Mouse (Mus musculus) mouse embryonic stem cell (cell line): Measurements from ENCODE around the gene Pacrg.

ENCODE experiments used
- in situ Hi-C, 2 experiments: fragments of 300-500 bp; cut with MboI; formaldehyde crosslinking; loops; 1 replicate in 1 of 2; 3 replicates in 1 of 2; pipeline ENCODE4 v1.14.3; 2019 to 2020; ENCODE audit warnings: low sequenced_read_pairs in 2 of 2, low pct_unique_long_range_greater_than_20kb in 1 of 2, mixed read lengths in 1 of 2; ENCODE audit not compliant: unreplicated experiment in 1 of 2

Pacrg gene

DNA sequence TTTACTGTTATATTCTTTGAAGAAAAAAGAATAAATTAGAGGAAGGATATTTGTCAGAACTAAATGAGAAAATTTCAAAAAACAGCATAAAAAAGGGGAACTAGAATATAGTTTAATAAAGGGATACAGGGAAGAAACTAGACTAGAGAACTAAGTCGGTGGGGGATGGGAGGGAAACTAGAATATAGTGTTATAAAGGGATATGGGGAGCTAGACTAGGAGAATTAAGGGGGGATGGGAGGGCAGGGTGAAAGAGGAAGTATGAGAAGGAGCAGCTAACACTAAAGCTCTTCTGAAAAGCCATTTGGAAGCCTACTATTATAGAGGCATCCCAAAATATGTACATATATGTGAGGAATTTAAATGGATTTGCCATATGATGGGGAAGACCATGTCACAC lies 75.8 kb downstream of the Pacrg start:
- in situ Hi-C loops = no loop called here

DNA sequence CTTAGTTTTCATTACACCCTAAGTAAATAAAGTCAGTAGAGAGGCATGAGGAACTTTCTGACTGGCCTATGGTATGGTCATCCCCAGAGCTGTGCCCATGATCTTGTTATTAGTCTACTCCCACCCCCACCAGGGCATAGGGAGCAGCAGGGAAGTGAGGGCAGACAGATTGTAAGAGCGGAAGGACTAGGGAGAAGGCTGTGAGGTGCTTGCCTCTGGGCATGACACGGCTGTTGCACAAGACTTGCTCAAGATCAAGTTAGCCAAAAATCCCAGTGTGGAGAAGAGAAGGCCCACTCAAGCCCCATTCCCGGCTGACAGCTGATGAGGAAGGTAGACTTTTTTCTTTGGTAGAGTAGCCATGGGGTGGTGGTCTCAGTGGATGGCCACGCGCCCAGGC lies 82.7 kb downstream of the Pacrg start:
- in situ Hi-C loops = no loop called here

DNA sequence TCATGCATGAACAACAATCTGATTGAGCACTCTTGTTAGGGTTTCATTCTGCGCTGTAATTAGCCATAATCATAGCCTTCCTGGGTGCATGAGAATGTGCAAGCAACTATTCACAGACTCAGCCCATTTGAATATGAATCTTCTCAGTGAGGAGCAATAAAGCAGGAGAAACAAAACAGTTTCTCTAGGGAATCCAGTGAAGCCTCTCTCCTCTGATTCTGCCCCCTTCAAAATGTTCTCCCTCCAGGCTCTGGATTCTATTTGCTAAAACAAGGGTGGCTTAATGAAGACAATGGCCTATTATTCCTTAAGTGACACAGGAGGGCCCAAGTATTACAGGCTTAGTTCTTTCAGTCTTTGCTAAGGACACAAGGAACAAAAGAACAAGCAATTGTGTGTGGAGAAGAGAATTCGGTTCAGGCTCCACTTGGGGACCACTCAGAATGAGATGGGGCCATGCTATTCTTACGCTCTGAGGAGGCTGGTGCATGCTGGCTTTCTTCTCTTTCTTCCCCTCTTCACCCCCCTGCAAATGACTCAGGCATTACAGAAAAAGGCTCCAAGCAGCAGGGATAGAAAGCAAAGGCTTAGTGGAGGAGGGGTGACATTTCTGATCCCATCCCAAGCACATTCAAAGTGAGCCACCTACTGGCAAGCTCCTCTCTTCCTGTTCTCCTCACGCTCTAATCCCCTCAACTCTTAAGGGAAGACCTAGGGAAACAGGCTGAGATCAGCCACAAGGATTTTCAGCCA lies 95.2 kb downstream of the Pacrg start:
- in situ Hi-C loops = no loop called here

DNA sequence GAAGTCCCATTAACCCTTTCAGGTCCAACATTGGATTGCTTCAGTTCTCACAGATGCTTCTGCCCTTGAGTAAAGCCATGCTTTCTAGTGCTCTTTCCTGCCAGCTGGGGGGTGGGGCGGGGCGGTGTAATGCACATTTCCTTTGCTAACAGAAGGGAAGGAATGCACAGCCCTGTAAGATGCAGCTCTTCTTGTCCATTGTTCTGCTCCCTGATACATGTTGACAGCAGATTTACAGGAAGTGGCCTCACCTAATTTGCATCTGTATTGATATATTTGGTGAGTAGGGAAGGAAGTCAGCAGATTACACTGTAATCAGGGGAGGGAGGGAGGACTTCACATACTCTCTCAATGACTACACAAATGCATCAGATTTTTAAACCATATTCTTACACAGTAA lies 100.0 kb downstream of the Pacrg start:
- in situ Hi-C loops = no loop called here

DNA sequence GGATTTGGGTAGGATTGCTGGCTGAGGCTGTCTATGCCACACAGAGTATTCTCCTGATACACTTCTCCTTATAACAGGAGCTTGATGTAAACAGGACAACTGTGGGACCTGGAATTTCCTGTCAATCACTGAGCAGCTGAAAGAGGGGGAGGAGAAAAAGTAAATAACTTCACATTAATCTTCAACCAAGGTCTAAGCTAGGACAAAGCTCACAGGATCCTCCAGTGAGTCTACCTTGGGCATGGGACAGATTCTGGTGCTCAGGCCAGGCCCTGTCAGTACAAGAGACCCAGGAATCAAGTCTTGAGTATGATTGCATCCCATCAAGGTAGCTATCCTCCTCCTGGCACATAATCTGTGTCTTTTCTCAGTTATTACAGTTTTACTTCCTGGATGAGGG lies 102.1 kb downstream of the Pacrg start:
- in situ Hi-C loops = no loop called here

DNA sequence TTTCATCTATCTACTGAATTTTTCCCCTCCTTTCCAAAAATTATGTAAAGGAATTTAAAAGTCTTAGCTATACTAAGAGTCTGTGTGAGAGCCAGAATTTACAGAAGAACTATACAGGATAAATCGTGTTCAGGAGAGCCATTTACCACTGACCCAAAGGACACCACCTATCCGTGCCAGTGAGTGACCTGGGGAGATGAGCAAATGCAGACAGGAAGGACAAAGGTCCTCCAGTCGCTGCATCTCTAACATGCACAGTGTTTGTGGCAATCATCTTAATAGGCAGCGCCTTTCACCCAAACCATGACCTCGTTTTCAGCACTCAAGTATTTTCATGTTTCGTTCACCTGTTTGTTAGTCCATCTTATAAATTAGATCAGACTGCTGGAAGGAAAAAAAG lies 105.4 kb downstream of the Pacrg start:
- in situ Hi-C loops = no loop called here

DNA sequence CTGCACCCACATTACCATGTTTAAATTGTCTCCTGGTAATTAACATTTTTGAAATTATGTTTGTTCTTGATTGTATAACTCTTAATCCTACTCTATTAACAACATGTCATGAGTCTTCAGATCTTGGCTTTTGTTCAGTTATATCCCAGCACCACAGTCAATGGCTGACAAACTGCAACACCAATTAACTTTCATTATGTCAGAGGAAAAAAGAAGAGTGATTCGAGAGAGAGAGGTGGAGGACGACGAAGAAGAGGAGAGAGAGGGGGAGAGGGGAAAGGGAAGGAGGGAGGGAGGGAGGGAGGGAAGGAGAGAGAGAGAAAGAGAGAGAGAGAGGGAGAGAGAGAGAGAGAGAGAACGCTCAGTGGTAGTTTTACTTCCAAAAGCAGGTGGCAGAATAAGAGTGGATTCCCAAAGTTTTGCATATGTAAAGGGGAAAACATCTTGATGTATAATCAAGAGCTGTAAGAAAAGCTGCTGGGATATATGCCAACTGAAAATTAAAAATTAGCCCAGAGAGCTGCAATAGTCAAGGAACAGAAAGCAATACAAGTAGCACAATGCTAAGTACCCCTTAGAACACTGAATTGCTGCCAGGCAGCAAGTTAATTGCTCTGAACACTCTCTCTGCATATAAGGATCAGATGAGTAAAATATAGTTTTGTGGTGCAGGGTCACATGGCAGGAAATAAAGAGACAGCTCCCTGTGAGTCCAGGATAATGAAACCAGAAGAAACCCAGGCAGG lies 107.6 kb downstream of the Pacrg start:
- in situ Hi-C loops = no loop called here

DNA sequence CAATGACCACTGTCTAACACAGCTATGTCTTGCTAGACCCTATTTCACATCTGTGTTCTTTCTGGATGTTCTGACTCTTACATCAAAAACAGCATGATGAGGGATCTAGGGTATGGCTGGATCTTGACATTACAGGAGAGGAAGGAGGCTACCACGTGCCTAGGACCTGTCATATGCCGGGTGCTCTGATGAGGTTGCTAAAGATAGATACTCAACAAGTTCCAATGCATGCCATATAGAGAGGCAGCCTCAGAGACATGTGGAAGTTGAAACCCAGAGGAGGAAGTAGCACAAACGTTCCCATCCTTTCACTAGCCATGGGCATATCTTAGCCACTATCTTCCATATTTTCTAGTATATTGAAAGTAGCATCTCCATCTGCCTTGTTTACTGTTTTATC lies 115.3 kb downstream of the Pacrg start:
- in situ Hi-C loops = no loop called here

DNA sequence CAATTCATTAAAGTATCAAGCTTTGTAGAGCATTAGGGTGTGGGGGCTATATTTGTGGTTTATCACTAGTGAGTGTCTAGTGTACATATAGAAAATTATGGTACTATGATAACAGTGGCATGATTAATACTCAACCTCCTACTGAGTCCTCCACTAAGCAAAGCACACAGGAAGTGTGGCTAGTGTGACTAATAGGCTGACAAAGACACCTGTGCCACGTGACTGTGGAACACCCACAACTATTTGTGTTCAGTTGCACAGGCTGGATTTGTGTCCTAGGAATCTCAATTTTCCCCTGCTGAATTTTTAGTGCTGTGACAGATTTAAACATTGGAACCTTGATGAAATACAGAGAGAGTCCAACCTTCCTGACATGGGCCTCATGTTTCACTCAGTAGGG lies 118.5 kb downstream of the Pacrg start:
- in situ Hi-C loops = no loop called here

DNA sequence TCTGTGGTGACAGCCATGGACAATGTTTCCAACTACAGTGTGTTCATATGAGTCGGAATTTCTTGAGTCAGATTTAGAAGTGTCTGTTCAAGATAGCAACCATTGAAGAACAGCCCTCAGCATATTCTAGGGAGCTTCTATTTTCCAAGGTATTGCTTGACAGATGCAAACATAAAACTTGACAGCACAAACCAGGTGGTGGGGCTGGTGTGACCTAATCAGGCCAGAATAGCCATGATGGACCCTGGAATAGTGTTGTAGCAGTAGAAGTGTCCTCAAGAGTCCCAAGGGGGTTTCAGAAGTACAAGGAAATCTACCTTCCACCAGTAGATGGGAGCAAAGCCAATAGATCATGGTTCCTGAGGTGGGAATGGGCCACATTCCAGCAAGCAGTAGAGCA lies 123.0 kb downstream of the Pacrg start:
- in situ Hi-C loops = no loop called here

DNA sequence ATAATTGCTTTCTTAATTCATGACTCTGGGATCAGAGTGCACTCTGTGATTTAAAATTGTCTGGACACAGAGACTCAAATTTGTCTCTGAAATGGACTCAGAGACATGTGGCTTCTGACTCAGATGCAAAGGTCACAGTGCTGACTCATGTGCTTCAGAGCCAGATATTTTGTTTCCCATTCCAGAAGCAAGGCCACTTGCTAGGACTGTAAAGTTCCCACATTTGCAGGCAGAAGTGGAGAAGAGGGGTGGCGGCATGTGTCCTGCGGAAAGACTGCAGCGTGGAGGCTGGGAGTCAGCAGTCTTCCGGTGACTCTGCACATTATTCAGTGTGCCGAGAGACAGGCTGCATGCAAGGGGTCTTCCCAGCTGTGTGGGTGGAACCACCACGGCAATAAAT lies 137.3 kb downstream of the Pacrg start:
- in situ Hi-C loops = no loop called here

DNA sequence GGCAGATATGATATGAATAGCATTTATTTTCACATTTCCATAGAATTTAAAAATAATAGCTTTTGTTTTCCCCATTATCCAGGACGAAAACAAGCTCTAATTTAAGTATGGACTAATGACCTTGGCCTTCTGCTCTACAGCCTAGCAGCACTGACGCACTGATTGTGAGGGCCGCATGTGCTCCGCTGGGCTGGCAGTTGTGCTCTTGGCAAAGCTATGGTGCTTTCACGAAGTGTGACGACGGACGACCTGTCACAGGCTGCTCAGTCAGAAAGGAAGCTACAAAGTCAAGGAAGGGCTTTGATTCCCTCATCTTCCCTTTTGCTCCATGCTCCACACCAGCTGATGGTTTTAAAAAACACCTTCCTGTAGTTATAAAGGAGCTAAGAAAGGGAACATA lies 142.1 kb downstream of the Pacrg start:
- in situ Hi-C loops = no loop called here

DNA sequence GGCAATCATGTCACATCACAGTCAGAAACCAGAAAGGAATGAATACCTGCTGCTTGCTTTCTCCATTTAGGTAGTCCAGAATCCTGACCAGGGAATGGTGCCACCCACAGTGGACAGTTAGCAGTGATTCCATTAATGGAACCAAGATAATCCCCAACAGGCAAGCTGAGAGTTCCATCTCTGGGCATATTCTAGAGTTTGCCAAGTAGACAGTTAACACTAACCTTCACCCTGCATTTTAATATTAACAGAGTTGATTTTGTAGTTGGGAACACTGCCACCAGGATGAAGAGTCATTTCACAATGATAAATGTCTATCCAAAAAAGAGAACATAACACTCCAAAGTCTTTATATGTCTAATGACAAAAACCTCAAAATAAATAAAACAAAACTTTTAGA lies 144.7 kb downstream of the Pacrg start:
- in situ Hi-C loops = no loop called here

DNA sequence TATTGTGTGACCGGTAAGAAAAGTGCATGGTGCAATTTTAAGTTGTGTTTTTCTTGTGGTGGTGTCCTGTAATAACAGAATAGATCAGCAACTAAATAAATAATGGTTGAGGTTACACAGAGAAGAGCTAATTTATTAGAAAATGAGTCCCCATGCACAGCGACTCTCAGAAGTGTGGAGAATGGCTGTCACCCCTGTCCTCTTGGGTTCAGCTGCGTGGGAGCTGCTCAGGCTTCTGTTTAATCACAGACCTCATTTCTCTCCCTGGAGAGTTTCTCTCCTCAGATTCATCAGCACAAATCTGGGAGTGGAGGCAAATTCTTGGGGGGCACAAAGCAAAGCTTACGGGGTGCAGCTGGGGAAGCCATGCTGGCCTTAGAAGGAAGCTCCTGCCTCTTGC lies 163.0 kb downstream of the Pacrg start:
- in situ Hi-C loops = no loop called here

DNA sequence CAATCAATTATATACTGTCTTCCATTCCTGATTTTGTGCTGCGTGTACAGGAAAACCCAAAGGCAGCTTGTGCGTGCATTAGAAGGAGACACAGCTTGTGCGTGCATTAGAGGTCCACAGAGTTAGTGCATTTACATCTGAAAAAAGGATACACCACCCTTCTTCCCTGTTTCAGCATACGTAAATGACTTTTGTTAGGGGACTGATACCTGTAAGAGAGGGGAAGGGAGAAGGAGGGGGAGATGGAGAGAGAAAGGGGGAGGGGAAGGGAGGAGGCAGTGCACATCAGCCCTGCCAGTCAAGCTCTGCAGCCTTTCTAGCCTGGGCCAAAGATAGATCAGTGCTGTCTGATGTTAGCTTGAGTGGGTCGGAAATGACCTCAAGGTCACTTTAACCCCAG lies 164.6 kb downstream of the Pacrg start:
- in situ Hi-C loops = no loop called here

DNA sequence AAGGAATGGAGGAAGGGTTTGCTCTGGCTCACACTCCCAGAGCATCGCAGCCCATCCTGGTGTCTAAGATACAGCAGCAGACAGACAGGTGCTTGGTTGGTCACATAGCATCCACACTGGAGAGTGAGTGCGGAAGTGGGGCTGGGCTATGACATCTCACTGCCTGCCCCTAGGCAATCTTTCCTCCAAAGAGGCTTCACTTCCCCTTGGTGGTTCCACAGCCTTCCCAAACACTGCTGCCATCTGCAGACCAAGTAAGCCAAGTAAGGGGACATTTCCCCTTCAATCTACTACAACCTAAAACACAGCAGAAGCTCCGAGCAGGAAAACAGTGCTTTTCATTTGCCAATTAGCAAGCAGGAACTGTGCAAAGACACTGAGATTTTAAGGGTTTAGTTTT lies 165.1 kb downstream of the Pacrg start:
- in situ Hi-C loops = no loop called here

DNA sequence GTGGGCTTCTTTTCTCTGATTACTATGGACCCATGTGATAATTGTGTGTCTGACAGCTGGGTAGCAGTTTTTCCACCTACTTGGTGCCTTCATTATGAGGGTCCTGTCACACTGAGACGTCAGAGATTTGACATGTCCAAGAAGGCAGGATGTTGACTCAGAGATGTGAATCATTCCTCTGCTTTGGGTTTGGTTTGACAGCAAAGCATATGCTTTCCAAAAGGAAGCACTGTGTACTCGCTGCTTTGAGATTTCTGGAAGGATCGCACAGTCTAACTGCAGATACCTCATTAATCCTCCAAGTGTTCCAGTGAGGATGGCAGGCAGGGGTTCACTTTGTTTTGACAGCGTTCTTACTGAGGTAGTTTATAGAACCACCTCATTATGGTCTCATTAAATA lies 178.8 kb downstream of the Pacrg start:
- in situ Hi-C loops = no loop called here

DNA sequence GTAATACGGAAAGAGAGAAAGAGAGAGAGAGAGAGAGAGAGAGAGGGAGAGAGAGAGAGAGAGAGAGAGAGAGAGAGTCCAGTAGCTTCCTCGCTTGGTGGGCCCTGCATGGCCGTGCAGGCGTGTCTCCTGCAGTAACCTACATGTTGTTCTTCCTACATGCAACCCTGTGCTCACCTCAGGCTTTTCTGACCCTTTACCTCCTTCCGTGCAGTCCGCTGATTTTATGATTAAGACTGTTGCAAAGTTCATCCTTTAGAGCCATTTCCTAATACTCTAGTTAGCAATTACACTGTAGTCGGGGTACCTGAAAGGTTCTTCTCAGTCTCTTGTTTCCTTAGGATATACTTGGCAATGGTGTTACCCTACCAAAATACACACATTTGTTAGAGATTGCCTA lies 196.5 kb downstream of the Pacrg start:
- in situ Hi-C loops = no loop called here

DNA sequence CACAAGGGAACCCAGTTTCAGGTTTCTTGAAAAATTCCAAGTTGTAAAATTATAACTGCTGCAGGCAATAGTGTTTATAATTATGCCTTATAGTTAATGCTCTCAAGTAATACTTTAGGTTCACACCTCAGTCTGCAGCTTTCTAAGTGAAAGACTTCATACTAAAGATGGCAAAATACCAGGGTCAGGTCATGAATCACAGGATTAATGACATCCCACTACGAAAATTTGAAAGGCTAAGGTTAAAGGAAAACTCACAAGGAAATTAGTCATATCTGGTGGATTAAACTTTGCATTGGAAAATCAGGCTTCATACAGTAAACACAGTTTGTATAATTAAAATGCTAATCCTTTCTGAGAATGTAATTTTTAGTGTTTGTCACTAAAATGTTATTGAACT lies 200.3 kb downstream of the Pacrg start:
- in situ Hi-C loops = no loop called here

DNA sequence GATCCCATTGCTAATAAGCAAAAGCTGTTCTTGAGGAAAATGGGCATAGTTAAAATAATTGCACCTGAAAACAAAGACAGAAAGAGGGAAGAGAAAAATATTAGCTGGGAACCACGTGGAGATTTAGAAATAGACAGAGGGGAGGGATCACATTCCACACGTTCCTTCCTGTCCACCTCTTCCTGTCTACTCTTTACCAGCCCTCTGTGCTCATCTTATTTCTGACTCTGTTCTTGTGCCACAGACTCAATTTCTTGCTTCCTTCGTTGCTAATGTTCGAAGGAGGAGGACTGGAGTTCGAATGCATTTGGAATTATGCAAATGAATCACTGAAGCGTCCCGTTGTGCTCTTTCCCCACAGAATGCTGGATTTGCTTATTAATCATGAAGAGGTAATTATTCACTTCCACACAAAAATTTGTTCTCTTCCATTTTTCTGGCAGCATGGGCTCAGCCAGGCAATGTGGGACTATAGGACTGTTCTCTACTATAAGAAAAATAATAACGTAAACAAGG lies 204.1 kb downstream of the Pacrg start:
- in situ Hi-C loops = no loop called here
